Mouse (Mus musculus): ENCODE measurements around the gene Gm1043.

GRCm38 (mm10) chr5:37242360-37243168 lies 157.4 kb downstream of the Gm1043 start:
- no peak for TF ChIP-seq POLR2A (IDR thresholded peaks at IDR 0.05; ENCODE audit: insufficient read depth, low read length)
- no peak for TF ChIP-seq CTCF (IDR thresholded peaks at IDR 0.05; ENCODE audit: low read depth, low read length)
- no peak for TF ChIP-seq EP300 (IDR thresholded peaks at IDR 0.05; ENCODE audit: insufficient read depth, low read depth, low read length)
